Mouse (Mus musculus) MEL-GATA-1-ER (cell line): ENCODE data around the gene Ric3.
"Not testable (repeated sequence)": the region's sequence is repeated elsewhere in the genome, so short reads cannot be mapped to it uniquely, and the experiment has no call there.

Experiments used
- DNase-seq: peaks from one replicate; pipeline ENCODE4 v3.0.0-alpha.2; 2012; ENCODE audit warnings: low read depth; ENCODE audit errors: extremely low read depth

Ric3 gene

GRCm38 (mm10) chr7:109083113-109083812 is at the start of gene Ric3:
Gene Ric3 (minus strand): TSS chr7:109083331.
- DNase-seq = no peak

- peak; percentile 12 for DNase-seq
These were observed 48.4 kb upstream of the Ric3 start for GRCm38 (mm10) chr7:109131565-109131964.

- DNase-seq = no peak
These were observed 47.0 kb upstream of the Ric3 start for GRCm38 (mm10) chr7:109129946-109130686.

- DNase-seq = no peak
These were observed 46.3 kb upstream of the Ric3 start for GRCm38 (mm10) chr7:109129442-109129841.

GRCm38 (mm10) chr7:109115929-109116328 is 32.8 kb upstream of the Ric3 start:
- DNase-seq = no peak

- DNase-seq = not testable (repeated sequence)
These were observed 32.4 kb upstream of the Ric3 start for GRCm38 (mm10) chr7:109115488-109115887.

- DNase-seq = peak; percentile 84
These were observed 31.8 kb upstream of the Ric3 start for GRCm38 (mm10) chr7:109114950-109115349.

GRCm38 (mm10) chr7:109111000-109111399 is 27.9 kb upstream of the Ric3 start:
- peak; percentile 77 for DNase-seq

- peak; percentile 37 for DNase-seq
These were observed 21.8 kb upstream of the Ric3 start for GRCm38 (mm10) chr7:109104894-109105293.

GRCm38 (mm10) chr7:109101167-109101566 is 18.0 kb upstream of the Ric3 start:
- DNase-seq = no peak

- peak; percentile 12 for DNase-seq
These were observed 15.3 kb upstream of the Ric3 start for GRCm38 (mm10) chr7:109098145-109099018.

- DNase-seq = no peak
These were observed 14.1 kb upstream of the Ric3 start for GRCm38 (mm10) chr7:109097203-109097602.

- DNase-seq = no peak
These were observed 13.5 kb upstream of the Ric3 start for GRCm38 (mm10) chr7:109096618-109097017.

- no peak for DNase-seq
These were observed 11.2 kb upstream of the Ric3 start for GRCm38 (mm10) chr7:109094294-109094693.

GRCm38 (mm10) chr7:109091316-109091715 is 8.2 kb upstream of the Ric3 start:
- DNase-seq = not testable (repeated sequence)

GRCm38 (mm10) chr7:109086946-109087345 is 3.8 kb upstream of the Ric3 start:
- no peak for DNase-seq

- DNase-seq = no peak
These were observed 668 bp upstream of the Ric3 start for GRCm38 (mm10) chr7:109083813-109084184.

- DNase-seq = no peak
These were observed 640 bp downstream of the Ric3 start for GRCm38 (mm10) chr7:109082269-109083112.

- DNase-seq = no peak
These were observed 10.8 kb downstream of the Ric3 start for GRCm38 (mm10) chr7:109072326-109072725.

- no peak for DNase-seq
These were observed 13.5 kb downstream of the Ric3 start for GRCm38 (mm10) chr7:109069641-109070040.

- DNase-seq = no peak
These were observed 23.6 kb downstream of the Ric3 start for GRCm38 (mm10) chr7:109059536-109059935.
